Mouse (Mus musculus) C2C12 (cell line): ENCODE measurements around the gene Adck1. TPM values are rescaled to one million over a fixed set of nuclear protein-coding genes. Genes with fewer than 3 reads are reported as not detected.
"Not testable (repeated sequence)": the region's sequence is repeated elsewhere in the genome, so short reads cannot be mapped to it uniquely, and the experiment has no call there.

Experiments
- H3K27me3 ChIP-seq: one replicate; pipeline ENCODE4 v1.6.1; 2011; ENCODE audit not compliant: control insufficient read depth, insufficient read depth, insufficient read length
- H3K36me3 ChIP-seq: one replicate; pipeline ENCODE4 v1.6.1; 2011; ENCODE audit not compliant: control insufficient read depth, insufficient read depth
- H3K4me3 ChIP-seq: one replicate; pipeline ENCODE4 v1.5.1; 2011; ENCODE audit warnings: mild to moderate bottlenecking, control low read depth; ENCODE audit not compliant: poor library complexity, insufficient read depth, severe bottlenecking
- H3K79me2 ChIP-seq: one replicate; pipeline ENCODE4 v1.6.1; 2011; ENCODE audit not compliant: control insufficient read depth, insufficient read depth
- H3K79me3 ChIP-seq: one replicate; pipeline ENCODE4 v1.6.1; 2011; ENCODE audit warnings: low read depth, control low read depth
- H3ac ChIP-seq: one replicate; pipeline ENCODE3; 2011; ENCODE audit warnings: low read depth; ENCODE audit not compliant: control insufficient read depth, insufficient read length
- CEBPB ChIP-seq: IDR thresholded peaks from one replicate; pipeline ENCODE4 v1.6.1; 2011; ENCODE audit warnings: low read depth, mild to moderate bottlenecking, control low read depth, moderate library complexity
- CTCF ChIP-seq: IDR thresholded peaks from one replicate; pipeline ENCODE4 v1.5.1; 2011; ENCODE audit not compliant: control insufficient read depth, insufficient read depth, insufficient read length
- FOSL1 ChIP-seq: IDR thresholded peaks from one replicate; pipeline ENCODE4 v1.8.0; 2011; ENCODE audit warnings: mild to moderate bottlenecking, low read length; ENCODE audit not compliant: poor library complexity, insufficient read depth, severe bottlenecking
- MAX ChIP-seq: IDR thresholded peaks from one replicate; pipeline ENCODE4 v1.6.1; 2011; ENCODE audit warnings: mild to moderate bottlenecking, control low read depth
- MYOD1 ChIP-seq: IDR thresholded peaks from one replicate; pipeline ENCODE4 v1.6.1; 2011; ENCODE audit warnings: low read depth; ENCODE audit not compliant: control insufficient read depth, insufficient read length
- MYOG ChIP-seq: IDR thresholded peaks from one replicate; pipeline ENCODE4 v1.6.1; 2011; ENCODE audit not compliant: control insufficient read depth, insufficient read length; ENCODE audit errors: extremely low read depth
- USF1 ChIP-seq: IDR thresholded peaks from one replicate; pipeline ENCODE4 v1.6.1; 2011; ENCODE audit warnings: low read depth, mild to moderate bottlenecking, control low read depth, moderate library complexity
- polyA plus RNA-seq: library from polyadenylated mRNA; unstranded; fragments of >200 nt; fragmentation: generic; extraction: Trizol; gene quantifications from one replicate; pipeline ENCODE4 v1.2.1, GENCODE M21; 2012; ENCODE audit warnings: missing spikeins

Adck1 gene
- polyA plus RNA-seq, 1 experiment = 24.1 TPM

GRCm38 (mm10) chr12:88361120-88361445 is 729 bp downstream of the Adck1 start:
- Histone ChIP-seq H3K27me3 (no peaks in the 10 kb centered on the region), H3K4me3 (peak overlapping the region; percentile 55), H3ac (peak overlapping the region; percentile 90), H3K79me2 (peaks cover 9% of the 10 kb centered on the region), H3K79me3 (no peaks in the 10 kb centered on the region), H3K36me3 (no peaks in the 10 kb centered on the region)
- TF ChIP-seq FOSL1 = no peak
- TF ChIP-seq CTCF = no peak
- no peak for TF ChIP-seq MYOG
- TF ChIP-seq MAX = no peak
- no peak for TF ChIP-seq CEBPB
- no peak for TF ChIP-seq MYOD1
- TF ChIP-seq USF1 = no peak

- H3K27me3 ChIP-seq = no peaks in the 10 kb centered on the region
- H3K36me3 ChIP-seq = peaks cover 14% of the 10 kb centered on the region
- H3ac ChIP-seq = no peak overlapping the region
- H3K79me3 ChIP-seq = no peaks in the 10 kb centered on the region
- TF ChIP-seq MYOD1 (no peak), USF1 (no peak), CEBPB (no peak), CTCF (no peak), FOSL1 (no peak), MAX (no peak), MYOG (no peak)
- H3K4me3 ChIP-seq = no peak overlapping the region
- H3K79me2 ChIP-seq = no peaks in the 10 kb centered on the region
Observed at GRCm38 (mm10) chr12:88367673-88368072, 7.3 kb downstream of the Adck1 start.

GRCm38 (mm10) chr12:88368618-88369017 is 8.3 kb downstream of the Adck1 start:
- Histone ChIP-seq H3K36me3 (peaks cover 16% of the 10 kb centered on the region), H3K4me3 (no peak overlapping the region), H3ac (no peak overlapping the region), H3K27me3 (no peaks in the 10 kb centered on the region), H3K79me3 (no peaks in the 10 kb centered on the region), H3K79me2 (no peaks in the 10 kb centered on the region)
- no peak for TF ChIP-seq MAX
- TF ChIP-seq CEBPB = no peak
- TF ChIP-seq MYOG = no peak
- TF ChIP-seq MYOD1 = no peak
- no peak for TF ChIP-seq CTCF
- TF ChIP-seq FOSL1 = no peak

GRCm38 (mm10) chr12:88369690-88370089 is 9.3 kb downstream of the Adck1 start:
- not testable (repeated sequence) for H3K79me2 ChIP-seq, H3ac ChIP-seq, H3K27me3 ChIP-seq, H3K79me3 ChIP-seq, H3K4me3 ChIP-seq
- H3K36me3 ChIP-seq = peaks cover 16% of the 10 kb centered on the region

GRCm38 (mm10) chr12:88370321-88370720 is 10.0 kb downstream of the Adck1 start:
- H3K79me3 ChIP-seq, H3K4me3 ChIP-seq, H3K79me2 ChIP-seq, H3ac ChIP-seq, H3K27me3 ChIP-seq: not testable (repeated sequence)
- H3K36me3 ChIP-seq = peaks cover 16% of the 10 kb centered on the region

GRCm38 (mm10) chr12:88372018-88372417 is 11.7 kb downstream of the Adck1 start:
- H3K79me3 ChIP-seq = no peaks in the 10 kb centered on the region
- TF ChIP-seq MYOD1 (no peak), MAX (no peak), CTCF (no peak), FOSL1 (no peak), USF1 (no peak), CEBPB (no peak), MYOG (no peak)
- H3ac ChIP-seq = no peak overlapping the region
- no peak overlapping the region for H3K4me3 ChIP-seq
- H3K79me2 ChIP-seq = no peaks in the 10 kb centered on the region
- H3K36me3 ChIP-seq = peaks cover 16% of the 10 kb centered on the region
- no peaks in the 10 kb centered on the region for H3K27me3 ChIP-seq

- Histone ChIP-seq H3K79me2 (no peaks in the 10 kb centered on the region), H3K27me3 (no peaks in the 10 kb centered on the region), H3K79me3 (no peaks in the 10 kb centered on the region), H3K36me3 (peaks cover 7% of the 10 kb centered on the region), H3ac (no peak overlapping the region), H3K4me3 (no peak overlapping the region)
- TF ChIP-seq FOSL1 = no peak
- no peak for TF ChIP-seq USF1
Observed at GRCm38 (mm10) chr12:88376820-88377219, 16.5 kb downstream of the Adck1 start.
